Mouse (Mus musculus): ENCODE measurements around the gene Ebf1.

GRCm38 (mm10) chr11:44725732-44726131 is 108.6 kb downstream of the Ebf1 start:
- TF ChIP-seq CTCF (IDR thresholded peaks at IDR 0.05; ENCODE audit: control insufficient read depth, insufficient read depth, low read length), result no peak
- TF ChIP-seq POLR2A (IDR thresholded peaks at IDR 0.05; ENCODE audit: borderline replicate concordance, control insufficient read depth, low read depth, low read length), result no peak

All from bone marrow, adult 2 months (tissue).